Mouse (Mus musculus) spleen, adult 2 months (tissue): ENCODE data around the gene Gatc.

ENCODE experiments used
- CTCF ChIP-seq: fragments of 200-500 bp; IDR thresholded peaks from 2 replicates; pipeline ENCODE4 v1.5.1; 2011; ENCODE audit warnings: mild to moderate bottlenecking, inconsistent platforms; ENCODE audit not compliant: insufficient read depth, insufficient read length, insufficient replicate concordance; ENCODE audit errors: extremely low read depth
- POLR2A ChIP-seq: fragments of 200-500 bp; IDR thresholded peaks from 2 replicates; pipeline ENCODE4 v1.6.1; 2011; ENCODE audit warnings: low read depth, low read length, inconsistent platforms

DNA sequence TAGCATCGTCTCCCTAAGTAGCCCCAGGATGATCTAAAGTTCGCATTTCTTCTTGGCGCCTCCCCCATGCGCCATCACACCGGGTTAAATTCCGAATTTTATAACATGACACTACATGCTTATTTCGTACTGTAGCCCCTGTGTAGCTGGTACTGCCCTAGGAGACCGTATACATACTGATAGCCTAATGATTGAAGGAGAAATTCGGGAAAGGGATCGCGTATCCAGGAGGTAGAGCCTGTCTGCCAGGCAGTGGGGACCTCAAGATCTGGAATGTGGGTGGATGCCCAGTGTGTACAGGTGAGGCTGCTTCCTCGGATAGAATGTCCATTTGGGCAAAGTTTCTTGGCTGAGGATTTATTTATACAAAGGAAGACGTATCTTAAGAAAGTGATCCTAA is 39.4 kb downstream of the Gatc start:
- TF ChIP-seq CTCF (no peak), POLR2A (no peak)
